In genomic region chr14:79327033-79327432, GRCm38 (mm10) we compare ENCODE assay signal across 8 mouse cellular contexts. TPM values are rescaled to one million over a fixed set of nuclear protein-coding genes. Genes with fewer than 3 reads are reported as not detected.
A peak's percentile ranks its signal among the peaks of the same experiment; 100 is the strongest.
DNase-seq lines count a peak whose midpoint lies in the region; ATAC-seq and TF ChIP-seq lines count a peak whose summit lies in the region.

No protein-coding gene starts in this region.

- H3K4me3 ChIP-seq in forebrain, embryonic 10.5 days = no peak overlapping the region
- H3K4me3 ChIP-seq in forebrain, embryonic 16.5 days (replicated peaks; ENCODE audit: low read length) = no peak overlapping the region
- H3K4me3 ChIP-seq in limb, embryonic 11.5 days (ENCODE audit: low read depth, low read length) = no peak overlapping the region
- H3K4me3 ChIP-seq in limb, embryonic 10.5 days = no peak overlapping the region
- no peak overlapping the region for H3K4me3 ChIP-seq in heart, postnatal 0 days (ENCODE audit: low read depth, low read length)

- no peak overlapping the region for H3K27ac ChIP-seq in forebrain, embryonic 10.5 days
- no peak overlapping the region for H3K27ac ChIP-seq in forebrain, embryonic 16.5 days (ENCODE audit: low read length)
- H3K27ac ChIP-seq in limb, embryonic 11.5 days (replicated peaks; ENCODE audit: low read depth, low read length) = no peak overlapping the region
- no peak overlapping the region for H3K27ac ChIP-seq in limb, embryonic 10.5 days
- H3K27ac ChIP-seq in heart, postnatal 0 days (ENCODE audit: low read depth) = no peak overlapping the region

- H3K4me2 ChIP-seq in forebrain, embryonic 16.5 days (ENCODE audit: low read length) = no peak overlapping the region
- H3K4me2 ChIP-seq in limb, embryonic 11.5 days (ENCODE audit: low read depth, severe bottlenecking) = no peak overlapping the region
- H3K4me2 ChIP-seq in heart, postnatal 0 days (ENCODE audit: low read depth, low read length) = no peak overlapping the region

- H3K9me3 ChIP-seq in forebrain, embryonic 10.5 days = no peaks in the 10 kb centered on the region
- no peaks in the 10 kb centered on the region for H3K9me3 ChIP-seq in forebrain, embryonic 16.5 days (ENCODE audit: control insufficient read depth, low read length)
- H3K9me3 ChIP-seq in limb, embryonic 11.5 days (ENCODE audit: control insufficient read depth, low read length) = no peaks in the 10 kb centered on the region
- H3K9me3 ChIP-seq in limb, embryonic 10.5 days (replicated peaks) = no peaks in the 10 kb centered on the region
- no peaks in the 10 kb centered on the region for H3K9me3 ChIP-seq in heart, postnatal 0 days (replicated peaks; ENCODE audit: control insufficient read depth, low read length)

- no peak for TF ChIP-seq EP300 in heart, postnatal 0 days (IDR thresholded peaks at IDR 0.05; ENCODE audit: low read depth)

- TF ChIP-seq CTCF in heart, postnatal 0 days (IDR thresholded peaks at IDR 0.05; ENCODE audit: low read depth) = peak; percentile 61

- H3K27me3 ChIP-seq in forebrain, embryonic 10.5 days (ENCODE audit: poor library complexity, severe bottlenecking) = no peaks in the 10 kb centered on the region
- no peaks in the 10 kb centered on the region for H3K27me3 ChIP-seq in forebrain, embryonic 16.5 days (replicated peaks; ENCODE audit: control insufficient read depth, insufficient read depth, low read length)
- no peaks in the 10 kb centered on the region for H3K27me3 ChIP-seq in limb, embryonic 11.5 days (ENCODE audit: control insufficient read depth, insufficient read depth, low read length)
- no peaks in the 10 kb centered on the region for H3K27me3 ChIP-seq in limb, embryonic 10.5 days (ENCODE audit: low read depth, poor library complexity, severe bottlenecking)
- H3K27me3 ChIP-seq in heart, postnatal 0 days (ENCODE audit: control insufficient read depth, insufficient read depth, low read length) = no peaks in the 10 kb centered on the region

- peaks cover 19% of the 10 kb centered on the region for H3K4me1 ChIP-seq in forebrain, embryonic 10.5 days
- peaks cover 10% of the 10 kb centered on the region for H3K4me1 ChIP-seq in forebrain, embryonic 16.5 days (replicated peaks; ENCODE audit: control insufficient read depth, insufficient read depth, low read length)
- peaks cover 3% of the 10 kb centered on the region; the same call in 1 of the 2 replicates for H3K4me1 ChIP-seq in limb, embryonic 11.5 days (ENCODE audit: control insufficient read depth, insufficient read depth, low read length)
- peaks cover 22% of the 10 kb centered on the region for H3K4me1 ChIP-seq in limb, embryonic 10.5 days
- H3K4me1 ChIP-seq in heart, postnatal 0 days (ENCODE audit: control insufficient read depth, insufficient read depth) = peaks cover 8% of the 10 kb centered on the region

- no peak overlapping the region for H3K9ac ChIP-seq in forebrain, embryonic 16.5 days (replicated peaks; ENCODE audit: low read depth, low read length)
- no peak overlapping the region for H3K9ac ChIP-seq in limb, embryonic 11.5 days (ENCODE audit: low read length)
- H3K9ac ChIP-seq in heart, postnatal 0 days (replicated peaks; ENCODE audit: low read depth, low read length) = no peak overlapping the region

- ATAC-seq in forebrain, embryonic 16.5 days = no peak
- ATAC-seq in limb, embryonic 11.5 days (ENCODE audit: insufficient number of reproducible peaks, low FRiP score, low TSS enrichment, low read depth) = no peak
- ATAC-seq in heart, postnatal 0 days (ENCODE audit: insufficient read depth, low read depth) = no peak

- peak; percentile 27 for DNase-seq in forebrain, embryonic 10.5 days (ENCODE audit: extremely low spot score, low spot score)
- DNase-seq in limb, embryonic 11.5 days (ENCODE audit: low spot score) = peak; percentile 54
- no peak for DNase-seq in limb, embryonic 10.5 days (ENCODE audit: low spot score)
- peak; percentile 61 for DNase-seq in c-Kit-negative CD71-positive TER-119-positive erythroid progenitor cells, embryonic 14.5 days (ENCODE audit: low read depth, low spot score)
- peak; percentile 18 for DNase-seq in heart, postnatal 0 days (ENCODE audit: low spot score)
- peak; percentile 47 for DNase-seq in lung, postnatal 25 days (ENCODE audit: low spot score)
- DNase-seq in right cerebral cortex, postnatal 25 days = no peak

- 32% methylated on average over 5 of the region's 5 CpGs for WGBS in forebrain, embryonic 10.5 days
- 25% methylated on average over 5 of the region's 5 CpGs for WGBS in forebrain, embryonic 16.5 days
- 32% methylated on average over 5 of the region's 5 CpGs for WGBS in limb, embryonic 11.5 days
- 29% methylated on average over 5 of the region's 5 CpGs for WGBS in limb, embryonic 10.5 days
- WGBS in heart, postnatal 0 days = 20% methylated on average over 5 of the region's 5 CpGs

- H3K36me3 ChIP-seq in forebrain, embryonic 10.5 days (replicated peaks) = no peaks in the 10 kb centered on the region; the same call in 1 of the 2 replicates
- no peaks in the 10 kb centered on the region for H3K36me3 ChIP-seq in forebrain, embryonic 16.5 days (ENCODE audit: control insufficient read depth, insufficient read depth)
- no peaks in the 10 kb centered on the region for H3K36me3 ChIP-seq in limb, embryonic 11.5 days (ENCODE audit: control insufficient read depth, insufficient read depth, low read length)
- H3K36me3 ChIP-seq in limb, embryonic 10.5 days = 0 out of 2 replicates have a peak, but pooled peaks cover 4% of the 10 kb centered on the region
- H3K36me3 ChIP-seq in heart, postnatal 0 days (replicated peaks; ENCODE audit: control insufficient read depth, insufficient read depth, low read length) = no peaks in the 10 kb centered on the region

RNA-seq across cellular contexts. Expression of gene Rgcc, which starts 25.6 kb away (rescaled TPM):
- 52.1 and 60.1 TPM in 2 replicates for polyA plus RNA-seq in forebrain, embryonic 10.5 days (2016; fragmentation: Nextera tagmentation; extraction: Ambion mirVana)
- 58.0 and 62.8 TPM in 2 replicates for polyA plus RNA-seq in forebrain, embryonic 16.5 days (2015; fragmentation: Nextera tagmentation; extraction: Ambion mirVana)
- 19.6 and 20.8 TPM in 2 replicates for polyA plus RNA-seq in limb, embryonic 11.5 days (2014; fragmentation: Nextera tagmentation; extraction: Ambion mirVana)
- polyA plus RNA-seq in limb, embryonic 10.5 days (2016; fragmentation: Nextera tagmentation; extraction: Ambion mirVana) = 9.5 and 14.8 TPM in 2 replicates
- total RNA-seq in heart, postnatal 0 days (2014; rRNA removed; ENCODE audit: low replicate concordance) = 21.4 and 43.4 TPM in 2 replicates
- polyA plus RNA-seq in heart, postnatal 0 days (2015; fragmentation: Nextera tagmentation; extraction: Ambion mirVana) = 43.6 and 51.8 TPM in 2 replicates

Comparison
In these comparisons a context has a peak if more than half of its experiments do, and no peak if none do; other contexts are left out.
1. DNase-seq: peak in forebrain, embryonic 10.5 days (single experiment), limb, embryonic 11.5 days (single experiment), c-Kit-negative CD71-positive TER-119-positive erythroid progenitor cells, embryonic 14.5 days (single experiment), heart, postnatal 0 days (single experiment) and lung, postnatal 25 days (single experiment); none in limb, embryonic 10.5 days (single experiment) and right cerebral cortex, postnatal 25 days (single experiment).